Mouse (Mus musculus) neural tube, embryonic 13.5 days (tissue): ENCODE measurements around the gene Cmip. TPM values are rescaled to one million over a fixed set of nuclear protein-coding genes. Genes with fewer than 3 reads are reported as not detected.

Experiments
- ATAC-seq: fragments of 200-750 bp; cut with Nextera tagmentation; 2 replicates; pipeline ENCODE4 v1.8.0; 2017; ENCODE audit warnings: low read depth, mild to moderate bottlenecking, moderate TSS enrichment, moderate library complexity
- H3K27ac ChIP-seq: fragments of 300-500 bp; sonication (generic); replicated peaks from 2 replicates; pipeline ENCODE4 v1.5.1; 2015; ENCODE audit warnings: moderate library complexity, mild to moderate bottlenecking, inconsistent platforms
- H3K27me3 ChIP-seq: fragments of 300-500 bp; sonication (generic); 2 replicates; pipeline ENCODE4 v1.6.1; 2015; ENCODE audit warnings: mild to moderate bottlenecking, inconsistent platforms
- H3K36me3 ChIP-seq: fragments of 300-500 bp; sonication (generic); 2 replicates; pipeline ENCODE4 v1.6.1; 2015; ENCODE audit warnings: mild to moderate bottlenecking, inconsistent platforms
- H3K4me1 ChIP-seq: fragments of 300-500 bp; sonication (generic); replicated peaks from 2 replicates; pipeline ENCODE4 v1.6.1; 2015; ENCODE audit warnings: inconsistent platforms
- H3K4me2 ChIP-seq: fragments of 300-500 bp; sonication (generic); 2 replicates; pipeline ENCODE4 v1.6.1; 2015; ENCODE audit warnings: inconsistent platforms, mild to moderate bottlenecking, moderate library complexity
- H3K4me3 ChIP-seq: fragments of 300-500 bp; sonication (generic); 2 replicates; pipeline ENCODE4 v1.5.1; 2015; ENCODE audit warnings: mild to moderate bottlenecking, inconsistent platforms
- H3K9ac ChIP-seq: fragments of 300-500 bp; sonication (generic); 2 replicates; pipeline ENCODE4 v1.6.1; 2015; ENCODE audit warnings: moderate library complexity, mild to moderate bottlenecking, inconsistent platforms
- H3K9me3 ChIP-seq: fragments of 300-500 bp; sonication (generic); 2 replicates; pipeline ENCODE4 v1.6.1; 2016; ENCODE audit warnings: inconsistent platforms
- whole genome bisulfite sequencing: fragments of 180-500 bp; shearing (Covaris S2); methylation state at CpG from one replicate; pipeline ENCODE4 v1.1.7; 2015; 5-methylcytosine and 5-hydroxymethylcytosine counted together
- polyA plus RNA-seq: library from polyadenylated mRNA; unstranded; fragments of >200 nt; fragmentation: Nextera tagmentation; extraction: Ambion mirVana; gene quantifications from 2 replicates; pipeline ENCODE4 v1.2.1, GENCODE M21; 2015

The Cmip gene
- polyA plus RNA-seq, 1 experiment from 2014 or later = 115 TPM

- Histone ChIP-seq H3K9ac (peak overlapping the region; percentile 98), H3K27me3 (no peaks in the 10 kb centered on the region), H3K9me3 (no peaks in the 10 kb centered on the region), H3K36me3 (no peaks in the 10 kb centered on the region), H3K4me1 (peaks cover 60% of the 10 kb centered on the region), H3K27ac (peak overlapping the region; percentile 97), H3K4me3 (peak overlapping the region; percentile 89), H3K4me2 (peak overlapping the region; percentile 89)
- ATAC-seq = no peak
- WGBS = 33% methylated on average over 11 of the region's 11 CpGs
These were observed 2.7 kb downstream of the Cmip start for GRCm38 (mm10) chr8:117259431-117260001.

GRCm38 (mm10) chr8:117260234-117260929, 3.5 kb downstream of the Cmip start:
- Histone ChIP-seq H3K36me3 (no peaks in the 10 kb centered on the region), H3K4me1 (peaks cover 68% of the 10 kb centered on the region), H3K9me3 (no peaks in the 10 kb centered on the region), H3K4me3 (peak overlapping the region; percentile 89), H3K27me3 (no peaks in the 10 kb centered on the region), H3K27ac (peak overlapping the region; percentile 97), H3K9ac (peak overlapping the region; percentile 98), H3K4me2 (peak overlapping the region; percentile 89)
- WGBS = 10% methylated on average over 14 of the region's 14 CpGs
- no peak for ATAC-seq

- ATAC-seq = no peak
- Histone ChIP-seq H3K9ac (peak overlapping the region; percentile 98), H3K9me3 (no peaks in the 10 kb centered on the region), H3K36me3 (no peaks in the 10 kb centered on the region), H3K27ac (peak overlapping the region; percentile 97), H3K4me3 (peak overlapping the region; percentile 89), H3K4me2 (peak overlapping the region; percentile 89), H3K4me1 (peaks cover 66% of the 10 kb centered on the region), H3K27me3 (no peaks in the 10 kb centered on the region)
- 24% methylated on average over 14 of the region's 14 CpGs for WGBS
These were observed 4.1 kb downstream of the Cmip start for GRCm38 (mm10) chr8:117260930-117261475.

DNA sequence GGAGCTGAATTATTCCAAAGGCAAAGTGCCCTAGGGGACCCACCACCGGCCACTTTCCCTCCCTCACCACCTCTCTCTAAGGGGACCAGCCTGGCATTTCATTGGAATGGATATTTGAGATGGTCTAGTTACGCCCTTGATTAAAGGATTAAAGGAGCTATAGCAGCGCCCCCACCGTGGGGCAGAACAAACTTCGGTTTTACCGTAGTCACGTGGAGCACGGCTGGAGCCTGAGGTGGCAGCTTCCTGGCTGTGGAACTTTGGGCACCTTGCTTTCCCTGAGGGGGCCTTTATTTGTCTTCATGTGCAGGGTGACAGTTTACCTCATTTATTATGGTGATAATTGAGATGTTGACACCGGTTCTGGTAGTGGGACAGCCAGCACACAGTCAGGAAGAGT, 4.8 kb downstream of the Cmip start:
- H3K4me3 ChIP-seq = peak overlapping the region; percentile 89
- peak overlapping the region; percentile 97 for H3K27ac ChIP-seq
- 21% methylated on average over 9 of the region's 9 CpGs for WGBS
- peak overlapping the region; percentile 98 for H3K9ac ChIP-seq
- no peak for ATAC-seq
- H3K36me3 ChIP-seq = no peaks in the 10 kb centered on the region
- H3K9me3 ChIP-seq = no peaks in the 10 kb centered on the region
- H3K4me2 ChIP-seq = peak overlapping the region; percentile 89
- H3K4me1 ChIP-seq = peaks cover 69% of the 10 kb centered on the region
- no peaks in the 10 kb centered on the region for H3K27me3 ChIP-seq

DNA sequence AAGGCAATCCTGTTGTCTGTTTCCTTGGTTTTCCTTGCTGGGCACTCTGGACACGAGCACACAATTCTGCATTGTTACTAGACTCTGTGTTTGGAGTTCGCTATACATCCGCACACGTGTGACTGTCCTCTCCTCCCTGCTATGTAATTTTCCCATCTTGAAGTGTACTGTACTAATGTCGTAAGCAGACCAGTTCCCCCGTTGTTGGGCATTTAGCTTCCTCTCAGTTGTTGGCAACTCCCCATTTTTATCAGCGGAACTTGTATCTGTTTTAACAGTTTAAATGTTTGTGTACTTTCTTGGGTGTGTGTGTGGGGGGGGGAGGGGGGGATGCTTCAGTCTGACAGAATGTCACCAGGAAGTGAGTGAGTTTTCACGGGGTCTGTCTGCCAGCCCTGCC, 5.8 kb downstream of the Cmip start:
- no peaks in the 10 kb centered on the region for H3K9me3 ChIP-seq
- no peak overlapping the region for H3K4me2 ChIP-seq
- H3K4me3 ChIP-seq = no peak overlapping the region
- H3K27ac ChIP-seq = no peak overlapping the region
- no peak overlapping the region for H3K9ac ChIP-seq
- no peak for ATAC-seq
- H3K36me3 ChIP-seq = no peaks in the 10 kb centered on the region
- WGBS = 73% methylated on average over 8 of the region's 8 CpGs
- peaks cover 77% of the 10 kb centered on the region for H3K4me1 ChIP-seq
- H3K27me3 ChIP-seq = no peaks in the 10 kb centered on the region

DNA sequence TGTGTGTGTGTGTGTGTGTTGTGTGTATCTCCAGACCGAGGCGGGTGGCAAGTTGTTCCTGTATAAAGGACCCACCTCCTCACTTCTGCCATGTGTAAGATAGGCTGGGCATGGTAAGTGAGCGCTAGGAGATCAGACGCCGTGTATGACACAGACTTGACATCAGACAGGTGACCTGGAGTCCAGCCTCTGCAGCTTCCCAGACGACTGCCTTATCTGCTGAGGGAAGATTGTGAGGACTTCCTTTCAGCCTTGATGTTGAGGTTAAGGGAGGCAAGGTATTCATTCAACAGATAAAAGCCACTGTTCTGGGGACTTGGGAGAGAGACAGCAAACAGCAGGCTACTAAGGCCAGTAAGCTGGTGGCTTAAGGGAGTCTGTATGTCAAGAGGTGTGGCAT, 6.6 kb downstream of the Cmip start:
- WGBS = 73% methylated on average over 6 of the region's 6 CpGs
- H3K9me3 ChIP-seq = no peaks in the 10 kb centered on the region
- no peak overlapping the region for H3K4me3 ChIP-seq
- no peak overlapping the region for H3K9ac ChIP-seq
- H3K4me2 ChIP-seq = no peak overlapping the region
- ATAC-seq = no peak
- peaks cover 79% of the 10 kb centered on the region for H3K4me1 ChIP-seq
- H3K27ac ChIP-seq = no peak overlapping the region
- no peaks in the 10 kb centered on the region for H3K36me3 ChIP-seq
- no peaks in the 10 kb centered on the region for H3K27me3 ChIP-seq

DNA sequence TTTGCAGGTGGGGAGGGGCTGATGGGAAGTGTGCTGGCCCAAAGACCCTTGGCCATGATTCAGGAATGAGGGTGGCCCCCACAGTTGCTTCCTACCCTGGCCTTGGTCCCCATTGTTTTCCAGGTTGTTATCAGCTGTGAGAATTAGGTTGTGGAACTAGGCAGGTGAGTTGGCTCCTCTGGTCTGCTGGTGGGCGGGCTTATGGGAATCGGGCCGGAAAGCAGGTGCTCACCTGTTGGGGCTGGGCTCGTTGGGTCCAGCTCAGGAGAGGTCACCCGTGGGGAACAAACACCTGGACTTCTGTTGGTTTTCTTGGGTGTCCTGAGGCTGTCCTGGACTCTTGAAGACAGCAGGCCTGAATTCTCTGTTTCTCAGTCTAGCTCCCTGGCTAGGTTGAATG, 8.2 kb downstream of the Cmip start:
- H3K27me3 ChIP-seq = no peaks in the 10 kb centered on the region
- H3K4me2 ChIP-seq = no peak overlapping the region
- no peak overlapping the region for H3K27ac ChIP-seq
- H3K9ac ChIP-seq = no peak overlapping the region
- ATAC-seq = no peak
- no peak overlapping the region for H3K4me3 ChIP-seq
- H3K4me1 ChIP-seq = peaks cover 63% of the 10 kb centered on the region
- no peaks in the 10 kb centered on the region for H3K36me3 ChIP-seq
- 90% methylated on average over 5 of the region's 5 CpGs for WGBS
- no peaks in the 10 kb centered on the region for H3K9me3 ChIP-seq

DNA sequence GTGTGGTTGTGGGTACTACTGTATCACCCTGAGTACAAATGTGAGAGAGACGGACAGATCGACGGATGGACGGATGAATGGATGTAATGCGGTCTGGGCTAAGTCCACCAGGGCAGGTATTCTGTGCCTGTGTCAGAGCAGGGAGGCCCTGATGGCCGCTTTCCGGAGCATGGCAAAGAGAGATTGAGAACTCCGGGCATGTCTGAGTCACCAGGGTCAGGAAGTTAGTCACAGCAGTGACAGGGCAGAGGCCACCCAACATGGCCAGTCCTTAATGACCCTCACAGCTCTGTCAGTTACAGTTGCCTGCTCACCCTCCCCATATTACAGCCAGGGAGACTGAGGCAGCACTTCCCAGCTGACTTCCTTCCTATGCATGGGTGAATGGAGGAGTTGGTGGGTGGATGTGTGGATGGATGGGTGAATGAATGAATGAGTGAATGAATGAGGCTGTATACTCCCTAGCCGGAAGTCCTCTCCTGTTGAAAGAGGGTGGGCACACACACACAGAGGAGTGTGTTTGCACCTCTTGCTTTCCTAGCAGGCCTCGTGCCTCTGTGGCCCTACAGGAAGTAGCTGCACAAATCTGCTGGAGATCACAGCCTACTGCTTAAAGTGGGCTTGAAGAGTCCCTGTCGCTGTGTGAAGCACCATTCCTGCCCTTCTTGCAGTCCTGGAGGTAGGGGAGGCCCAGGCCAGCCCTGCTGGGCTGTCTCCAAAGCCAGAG, 10.7 kb downstream of the Cmip start:
- no peak for ATAC-seq
- WGBS = 86% methylated on average over 11 of the region's 11 CpGs
- peaks cover 44% of the 10 kb centered on the region for H3K4me1 ChIP-seq
- H3K4me2 ChIP-seq = no peak overlapping the region
- H3K9ac ChIP-seq = no peak overlapping the region
- no peak overlapping the region for H3K4me3 ChIP-seq
- no peak overlapping the region for H3K27ac ChIP-seq
- H3K36me3 ChIP-seq = no peaks in the 10 kb centered on the region
- H3K9me3 ChIP-seq = no peaks in the 10 kb centered on the region
- no peaks in the 10 kb centered on the region for H3K27me3 ChIP-seq

DNA sequence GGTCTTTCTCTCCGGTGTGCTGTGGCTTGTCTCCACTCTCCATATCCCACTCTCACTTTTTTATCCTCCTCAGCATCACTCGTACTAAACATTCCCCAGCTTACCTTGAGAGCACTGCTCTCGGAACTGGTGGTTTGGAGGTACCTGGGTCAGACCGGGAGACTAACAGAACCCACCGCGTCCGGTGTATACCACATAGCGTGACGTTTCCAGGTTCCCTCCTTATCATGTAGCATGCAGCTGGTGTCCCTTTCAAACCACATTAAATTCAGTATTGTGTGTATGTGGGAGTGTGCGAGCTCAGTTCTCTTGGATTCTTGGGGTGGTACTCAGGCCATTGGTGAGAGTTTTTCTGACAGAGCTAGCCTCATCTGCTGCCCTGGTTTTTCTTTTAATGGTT, 21.4 kb downstream of the Cmip start:
- Histone ChIP-seq H3K9ac (peak overlapping the region; percentile 53; the same call in 1 of the 2 replicates), H3K27ac (peak overlapping the region; percentile 84), H3K4me1 (peaks cover 63% of the 10 kb centered on the region), H3K4me3 (peak overlapping the region; percentile 3; the same call in 1 of the 2 replicates), H3K4me2 (peak overlapping the region; percentile 42), H3K36me3 (0 out of 2 replicates have a peak, but pooled peaks cover 8% of the 10 kb centered on the region), H3K9me3 (no peaks in the 10 kb centered on the region), H3K27me3 (no peaks in the 10 kb centered on the region)
- 74% methylated on average over 10 of the region's 10 CpGs for WGBS
- ATAC-seq = no peak

- H3K4me2 ChIP-seq = peak overlapping the region; percentile 42
- WGBS = 20% methylated on average over 20 of the region's 20 CpGs
- no peaks in the 10 kb centered on the region for H3K27me3 ChIP-seq
- ATAC-seq = no peak
- no peaks in the 10 kb centered on the region for H3K9me3 ChIP-seq
- H3K27ac ChIP-seq = peak overlapping the region; percentile 84
- H3K9ac ChIP-seq = peak overlapping the region; percentile 53; the same call in 1 of the 2 replicates
- peak overlapping the region; percentile 3; the same call in 1 of the 2 replicates for H3K4me3 ChIP-seq
- H3K36me3 ChIP-seq = 0 out of 2 replicates have a peak, but pooled peaks cover 8% of the 10 kb centered on the region
- peaks cover 63% of the 10 kb centered on the region for H3K4me1 ChIP-seq
These were observed 21.8 kb downstream of the Cmip start for GRCm38 (mm10) chr8:117278668-117279132.

DNA sequence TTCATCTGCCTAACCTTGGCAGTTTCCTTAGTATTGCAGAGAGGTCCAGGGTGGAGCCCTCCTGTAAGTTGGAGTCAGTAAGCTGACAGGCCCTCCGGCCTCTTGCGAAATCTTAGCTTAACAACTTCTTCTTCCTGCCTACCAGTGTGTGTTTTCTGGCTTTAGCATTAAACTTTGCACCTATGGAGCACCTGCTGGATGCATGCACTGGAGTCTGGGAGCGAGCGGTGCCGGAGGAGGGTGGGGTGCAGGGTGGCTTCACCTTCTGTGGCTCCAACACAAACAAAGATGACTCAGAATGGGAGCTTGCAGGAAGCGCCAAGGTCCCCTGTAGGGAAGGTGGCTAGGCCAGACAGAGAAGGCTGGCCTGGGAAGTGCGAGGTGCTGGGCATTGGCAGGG, 23.6 kb downstream of the Cmip start:
- Histone ChIP-seq H3K4me1 (peaks cover 71% of the 10 kb centered on the region), H3K9ac (no peak overlapping the region), H3K9me3 (no peaks in the 10 kb centered on the region), H3K4me3 (no peak overlapping the region), H3K36me3 (peaks cover 16% of the 10 kb centered on the region; the same call in 1 of the 2 replicates), H3K4me2 (no peak overlapping the region), H3K27ac (no peak overlapping the region), H3K27me3 (no peaks in the 10 kb centered on the region)
- no peak for ATAC-seq
- 90% methylated on average over 7 of the region's 7 CpGs for WGBS

DNA sequence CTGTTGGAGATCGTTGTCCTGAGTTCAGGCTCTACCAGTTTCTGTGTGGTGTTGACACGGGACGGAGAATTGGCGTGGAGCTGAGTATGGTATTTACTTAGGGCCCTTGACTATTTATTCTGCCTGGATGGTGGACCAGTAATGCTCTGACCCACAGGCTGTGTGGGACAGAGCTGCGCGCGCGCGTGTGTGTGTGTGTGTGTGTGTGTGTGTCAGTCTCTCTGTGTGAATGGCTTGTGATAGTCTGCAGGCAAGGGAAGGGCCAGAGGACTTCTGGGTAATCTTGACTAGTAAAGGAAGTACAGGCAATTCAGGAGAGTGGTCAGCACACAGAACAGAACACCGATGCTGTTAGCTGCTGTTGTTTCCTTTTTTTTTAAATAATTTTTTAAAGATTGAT, 24.8 kb downstream of the Cmip start:
- H3K4me2 ChIP-seq = no peak overlapping the region
- H3K4me3 ChIP-seq = no peak overlapping the region
- 91% methylated on average over 10 of the region's 10 CpGs for WGBS
- H3K27me3 ChIP-seq = no peaks in the 10 kb centered on the region
- H3K36me3 ChIP-seq = peaks cover 14% of the 10 kb centered on the region
- ATAC-seq = no peak
- H3K9me3 ChIP-seq = no peaks in the 10 kb centered on the region
- H3K27ac ChIP-seq = no peak overlapping the region
- peaks cover 71% of the 10 kb centered on the region for H3K4me1 ChIP-seq
- H3K9ac ChIP-seq = no peak overlapping the region
